9 mouse cellular contexts compared by ENCODE assay signal in the genomic region with DNA sequence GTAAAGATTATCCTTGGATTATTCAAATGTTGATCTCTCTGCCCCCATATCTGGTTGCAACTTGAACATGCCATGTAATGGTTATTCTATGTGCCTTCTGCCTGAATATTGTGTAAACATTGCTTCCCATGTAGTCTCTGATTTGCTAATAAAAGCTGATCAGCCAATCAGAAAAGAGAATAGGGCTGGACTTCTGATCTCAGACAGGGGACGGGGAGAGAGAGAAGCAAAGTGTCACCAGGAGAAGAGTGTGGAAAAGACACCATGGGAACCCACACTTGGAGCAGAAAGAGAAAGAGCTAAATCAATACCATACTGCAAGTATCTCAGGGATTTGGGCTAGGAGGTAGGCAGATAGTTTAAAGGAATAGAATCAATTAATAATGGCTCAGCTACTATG. TPM values are rescaled to one million over a fixed set of nuclear protein-coding genes. Genes with fewer than 3 reads are reported as not detected.
DNase-seq lines count a peak whose midpoint lies in the region; ATAC-seq and TF ChIP-seq lines count a peak whose summit lies in the region.
"Had no signal": no experiment of that assay in that cellular context is flagged by ENCODE, and none has a peak within 500 bp of the region (broad histone marks: within the 10 kb centered on the region; RNA-seq: fewer than 3 reads in every experiment).

TSS of gene Dnah7b (plus strand) at position 301 of the 400 bp plus-strand sequence.

- intact Hi-C loops in gastrocnemius, adult 2 months (cut with DNase I): no loop called here

- TF ChIP-seq EP300 in stomach, postnatal 0 days (optimal IDR thresholded peaks at IDR 0.05): no peak

- peaks cover 4% of the 10 kb centered on the region for H3K4me1 ChIP-seq in testis, adult 2 months (ENCODE audit: control insufficient read depth, insufficient read depth, low read length)
- 0 out of 2 replicates have a peak, but pooled peaks cover 4% of the 10 kb centered on the region for H3K4me1 ChIP-seq in liver, embryonic 13.5 days (replicated peaks)
- no peaks in the 10 kb centered on the region for H3K4me1 ChIP-seq in stomach, postnatal 0 days (replicated peaks; ENCODE audit: control insufficient read depth, insufficient read depth)

- H3K27me3 ChIP-seq in testis, adult 2 months (ENCODE audit: control insufficient read depth, insufficient read depth, low read length): no peaks in the 10 kb centered on the region
- no peaks in the 10 kb centered on the region for H3K27me3 ChIP-seq in liver, embryonic 13.5 days
- H3K27me3 ChIP-seq in stomach, postnatal 0 days (ENCODE audit: control insufficient read depth, insufficient read depth, low read length): no peaks in the 10 kb centered on the region

- no peaks in the 10 kb centered on the region for H3K9me3 ChIP-seq in liver, embryonic 13.5 days (replicated peaks)
- H3K9me3 ChIP-seq in stomach, postnatal 0 days (ENCODE audit: control insufficient read depth, low read length): no peaks in the 10 kb centered on the region

- peak within 1 kb of the TSS; percentile 72 for H3K27ac ChIP-seq in gastrocnemius, adult 2 months
- H3K27ac ChIP-seq in testis, adult 2 months (ENCODE audit: control insufficient read depth, insufficient read depth, low read depth, low read length): peak within 1 kb of the TSS; percentile 98
- no peak within 1 kb of the TSS for H3K27ac ChIP-seq in liver, embryonic 13.5 days
- peak within 1 kb of the TSS; percentile 77 for H3K27ac ChIP-seq in stomach, postnatal 0 days (replicated peaks)

- no peak for ATAC-seq in liver, embryonic 13.5 days (ENCODE audit: low read depth)
- no peak for ATAC-seq in stomach, postnatal 0 days (ENCODE audit: low FRiP score, low TSS enrichment)
- ATAC-seq in monocyte, adult 5-6 weeks (replicated peaks; ENCODE audit: insufficient number of reproducible peaks, low FRiP score, low TSS enrichment, poor library complexity, severe bottlenecking): no peak

- peak within 1 kb of the TSS; percentile 66 for H3K4me2 ChIP-seq in liver, embryonic 13.5 days
- H3K4me2 ChIP-seq in stomach, postnatal 0 days (replicated peaks; ENCODE audit: low read depth): peak within 1 kb of the TSS; percentile 79

- DNase-seq in gastrocnemius, adult 2 months: no peak
- no peak for DNase-seq in gastrocnemius, postnatal 25 days
- no peak for DNase-seq in testis, postnatal 10 days (ENCODE audit: low spot score)
- no peak for DNase-seq in liver, embryonic 13.5 days
- no peak for DNase-seq in stomach, postnatal 0 days (ENCODE audit: low spot score)
- no peak for DNase-seq in urinary bladder, postnatal 36 days (ENCODE audit: low spot score in 2 of 2)

- no peak for TF ChIP-seq POLR2A in testis, adult 2 months (IDR thresholded peaks at IDR 0.05; ENCODE audit: control insufficient read depth, low read depth, low read length)

- WGBS in liver, embryonic 13.5 days (ENCODE audit: insufficient replicate concordance): 20% methylated on average over 1 of the region's 1 CpGs
- 27% methylated on average over 1 of the region's 1 CpGs for WGBS in stomach, postnatal 0 days

- no peaks in the 10 kb centered on the region for H3K36me3 ChIP-seq in testis, adult 2 months (ENCODE audit: control insufficient read depth, insufficient read depth, low read length)
- H3K36me3 ChIP-seq in liver, embryonic 13.5 days: no peaks in the 10 kb centered on the region
- no peaks in the 10 kb centered on the region for H3K36me3 ChIP-seq in stomach, postnatal 0 days (ENCODE audit: control insufficient read depth, insufficient read depth, low read length)

- peak within 1 kb of the TSS; percentile 76 for H3K4me3 ChIP-seq in gastrocnemius, adult 2 months
- H3K4me3 ChIP-seq in testis, adult 2 months (ENCODE audit: control insufficient read depth, low read depth, low read length): peak within 1 kb of the TSS; percentile 98
- peak within 1 kb of the TSS; percentile 55 for H3K4me3 ChIP-seq in liver, embryonic 13.5 days (replicated peaks)
- peak within 1 kb of the TSS; percentile 62 for H3K4me3 ChIP-seq in stomach, postnatal 0 days (ENCODE audit: low read depth, low read length)

- no peak for TF ChIP-seq CTCF in gastrocnemius, adult 2 months (IDR thresholded peaks at IDR 0.05)
- no peak for TF ChIP-seq CTCF in testis, adult 2 months (IDR thresholded peaks at IDR 0.05; ENCODE audit: control insufficient read depth, insufficient read depth, insufficient replicate concordance, low read depth, low read length)
- TF ChIP-seq CTCF in stomach, postnatal 0 days (IDR thresholded peaks at IDR 0.05; ENCODE audit: low read depth): no peak

- H3K9ac ChIP-seq in liver, embryonic 13.5 days: peak within 1 kb of the TSS; percentile 56
- peak within 1 kb of the TSS; percentile 71 for H3K9ac ChIP-seq in stomach, postnatal 0 days (ENCODE audit: low read length)

RNA-seq across cellular contexts. Expression of gene Dnah7b, which starts in this region (rescaled TPM):
- total RNA-seq in gastrocnemius, adult 2 months (2021): under 1 TPM; 0.11 to 0.43 TPM
- total RNA-seq in gastrocnemius, postnatal 25 days (2021): under 1 TPM; 0.11 to 0.23 TPM
- 39.4 and 40.0 TPM in 2 replicates for polyA plus RNA-seq in testis, adult 2 months (2012; rRNA removed)
- polyA plus RNA-seq in liver, embryonic 13.5 days (2015; fragmentation: Nextera tagmentation; extraction: Ambion mirVana): 0.05 and 0.08 TPM in 2 replicates
- polyA plus RNA-seq in stomach, postnatal 0 days (2015; fragmentation: Nextera tagmentation; extraction: Ambion mirVana): 0.23 and 0.62 TPM in 2 replicates
- total RNA-seq in monocyte, adult 5-6 weeks (2017): 0.10 to 0.21 TPM in 2 of 3 replicates, not detected in the other
- polyA plus RNA-seq: C2C12 had no signal

Comparison
In these comparisons a context has a peak if more than half of its experiments do, and no peak if none do; other contexts are left out.
1. RNA of gene Dnah7b (polyA plus RNA-seq): 39.4 to 40.0 TPM in testis, adult 2 months; 0.23 to 0.62 TPM in stomach, postnatal 0 days and 0.05 to 0.08 TPM in liver, embryonic 13.5 days; every median in the first group is over 10 times any median in the second.
2. Peak in every context shown above with its lines, with median percentiles within 50 percentile points of each other: H3K4me3 ChIP-seq.